Mouse (Mus musculus): ENCODE measurements around the gene Fam92b.

GRCm38 (mm10) chr8:120124836-120125389, 52.4 kb downstream of the Fam92b start:
- TF ChIP-seq CTCF (IDR thresholded peaks at IDR 0.05; ENCODE audit: insufficient read depth, low read length), result no peak
- no peak for TF ChIP-seq POLR2A (IDR thresholded peaks at IDR 0.05; ENCODE audit: borderline replicate concordance, extremely low read depth, low read depth, low read length)

All from lung, adult 2 months (tissue).